Mouse (Mus musculus) cerebellum, adult 2 months (tissue): ENCODE data around the gene Zfp292.

Experiments used
- CTCF ChIP-seq: fragments of 200-500 bp; IDR thresholded peaks from 2 replicates; pipeline ENCODE4 v1.5.1; 2011; ENCODE audit warnings: low read depth, mild to moderate bottlenecking, control low read depth, low read length, moderate library complexity, borderline replicate concordance; ENCODE audit not compliant: insufficient read depth
- POLR2A ChIP-seq: fragments of 200-500 bp; IDR thresholded peaks from 2 replicates; pipeline ENCODE4 v1.6.1; 2011; ENCODE audit warnings: low read length, control low read depth, borderline replicate concordance; ENCODE audit not compliant: insufficient read depth

- TF ChIP-seq POLR2A (no peak), CTCF (no peak)
Observed at GRCm38 (mm10) chr4:34881851-34882250, 909 bp downstream of the Zfp292 start.
